Mouse (Mus musculus) stomach, embryonic 14.5 days (tissue): Measurements from ENCODE around the gene Gapdh. TPM values are rescaled to one million over a fixed set of nuclear protein-coding genes. Genes with fewer than 3 reads are reported as not detected.
A peak's percentile ranks its signal among the peaks of the same experiment; 100 is the strongest.

Source experiments
- ATAC-seq: fragments of 200-750 bp; cut with Nextera tagmentation; 2 replicates; pipeline ENCODE4 v1.8.0; 2017; ENCODE audit warnings: low read depth, moderate TSS enrichment; ENCODE audit not compliant: insufficient number of reproducible peaks, insufficient read depth, low FRiP score
- H3K27ac ChIP-seq: fragments of 300-500 bp; sonication (generic); 2 replicates; pipeline ENCODE4 v1.5.1; 2014; ENCODE audit warnings: mild to moderate bottlenecking, low read length, moderate library complexity, mixed read lengths
- H3K27me3 ChIP-seq: fragments of 300-500 bp; sonication (generic); 2 replicates; pipeline ENCODE4 v1.6.1; 2014; ENCODE audit warnings: low read length, control low read depth, mixed read lengths; ENCODE audit not compliant: control insufficient read depth, insufficient read depth
- H3K36me3 ChIP-seq: fragments of 300-500 bp; sonication (generic); 2 replicates; pipeline ENCODE4 v1.6.1; 2014; ENCODE audit warnings: mild to moderate bottlenecking, control low read depth, low read length, moderate library complexity, mixed read lengths; ENCODE audit not compliant: control insufficient read depth, insufficient read depth
- H3K4me1 ChIP-seq: fragments of 300-500 bp; sonication (generic); 2 replicates; pipeline ENCODE4 v1.6.1; 2014; ENCODE audit warnings: low read length, control low read depth, mixed read lengths; ENCODE audit not compliant: control insufficient read depth, insufficient read depth
- H3K4me2 ChIP-seq: fragments of 300-500 bp; sonication (generic); replicated peaks from 2 replicates; pipeline ENCODE4 v1.6.1; 2014; ENCODE audit warnings: low read depth, low read length, control low read depth
- H3K4me3 ChIP-seq: fragments of 300-500 bp; sonication (generic); 2 replicates; pipeline ENCODE4 v1.5.1; 2014; ENCODE audit warnings: low read depth, low read length, control low read depth
- H3K9ac ChIP-seq: fragments of 300-500 bp; sonication (generic); replicated peaks from 2 replicates; pipeline ENCODE4 v1.6.1; 2014; ENCODE audit warnings: low read depth, mild to moderate bottlenecking, control low read depth, low read length, moderate library complexity, mixed read lengths
- H3K9me3 ChIP-seq: fragments of 300-500 bp; sonication (generic); 2 replicates; pipeline ENCODE4 v1.6.1; 2016; ENCODE audit warnings: low read depth, low read length, control low read depth; ENCODE audit not compliant: control insufficient read depth
- WGBS: fragments of 180-500 bp; shearing (Covaris S2); extraction: QIAGEN DNeasy Blood & Tissue Kit; methylation state at CpG from one replicate; pipeline ENCODE4 v1.1.7; 2014; 5-methylcytosine and 5-hydroxymethylcytosine counted together
- polyA plus RNA-seq: library from polyadenylated mRNA; unstranded; fragments of >200 nt; fragmentation: Nextera tagmentation; extraction: Ambion mirVana; gene quantifications from 2 replicates; pipeline ENCODE4 v1.2.1, GENCODE M21; 2014

Gene Gapdh
- polyA plus RNA-seq, 1 experiment from 2014 or later, result 1,966 TPM

GRCm38 (mm10) chr6:125179601-125180000 lies 13.3 kb upstream of the Gapdh start:
- H3K27me3 ChIP-seq, result no peaks in the 10 kb centered on the region
- H3K9me3 ChIP-seq, result no peaks in the 10 kb centered on the region
- no peaks in the 10 kb centered on the region for H3K4me1 ChIP-seq
- ATAC-seq, result no peak
- no peak overlapping the region for H3K4me3 ChIP-seq
- peaks cover 90% of the 10 kb centered on the region for H3K36me3 ChIP-seq
- WGBS, result 89% methylated on average over 7 of the region's 7 CpGs
- H3K27ac ChIP-seq, result no peak overlapping the region
- no peak overlapping the region for H3K9ac ChIP-seq
- no peak overlapping the region for H3K4me2 ChIP-seq

- H3K9me3 ChIP-seq, result no peaks in the 10 kb centered on the region
- no peak overlapping the region for H3K9ac ChIP-seq
- H3K36me3 ChIP-seq, result peaks cover 92% of the 10 kb centered on the region
- WGBS, result 89% methylated on average over 5 of the region's 5 CpGs
- ATAC-seq, result no peak
- H3K4me1 ChIP-seq, result no peaks in the 10 kb centered on the region
- no peaks in the 10 kb centered on the region for H3K27me3 ChIP-seq
- no peak overlapping the region for H3K4me2 ChIP-seq
- H3K27ac ChIP-seq, result no peak overlapping the region
- H3K4me3 ChIP-seq, result no peak overlapping the region
Observed at GRCm38 (mm10) chr6:125175469-125175868, 9.2 kb upstream of the Gapdh start.

- ATAC-seq, result no peak
- WGBS, result 87% methylated on average over 7 of the region's 7 CpGs
- H3K4me1 ChIP-seq, result no peaks in the 10 kb centered on the region
- no peak overlapping the region for H3K9ac ChIP-seq
- peaks cover 96% of the 10 kb centered on the region for H3K36me3 ChIP-seq
- H3K4me2 ChIP-seq, result no peak overlapping the region
- H3K4me3 ChIP-seq, result no peak overlapping the region
- no peaks in the 10 kb centered on the region for H3K9me3 ChIP-seq
- H3K27ac ChIP-seq, result no peak overlapping the region
- no peaks in the 10 kb centered on the region for H3K27me3 ChIP-seq
Observed at GRCm38 (mm10) chr6:125173256-125173655, 7.0 kb upstream of the Gapdh start.

GRCm38 (mm10) chr6:125172474-125172873 lies 6.2 kb upstream of the Gapdh start:
- H3K4me3 ChIP-seq, result no peak overlapping the region
- H3K27me3 ChIP-seq, result no peaks in the 10 kb centered on the region
- no peak overlapping the region for H3K27ac ChIP-seq
- H3K9ac ChIP-seq, result no peak overlapping the region
- no peaks in the 10 kb centered on the region for H3K9me3 ChIP-seq
- peaks cover 96% of the 10 kb centered on the region for H3K36me3 ChIP-seq
- no peak for ATAC-seq
- WGBS, result 60% methylated on average over 2 of the region's 2 CpGs
- H3K4me2 ChIP-seq, result no peak overlapping the region
- H3K4me1 ChIP-seq, result peaks cover 1% of the 10 kb centered on the region; the same call in 1 of the 2 replicates

- Histone ChIP-seq H3K4me2 (no peak overlapping the region), H3K27ac (no peak overlapping the region), H3K36me3 (peaks cover 76% of the 10 kb centered on the region), H3K9ac (no peak overlapping the region), H3K4me1 (peaks cover 14% of the 10 kb centered on the region; the same call in 1 of the 2 replicates), H3K27me3 (no peaks in the 10 kb centered on the region), H3K4me3 (no peak overlapping the region), H3K9me3 (no peaks in the 10 kb centered on the region)
- ATAC-seq, result no peak
- 82% methylated on average over 6 of the region's 6 CpGs for WGBS
Observed at GRCm38 (mm10) chr6:125170194-125170593, 3.9 kb upstream of the Gapdh start.

- H3K4me2 ChIP-seq, result no peak overlapping the region
- H3K27ac ChIP-seq, result no peak overlapping the region
- H3K4me3 ChIP-seq, result no peak overlapping the region
- no peaks in the 10 kb centered on the region for H3K27me3 ChIP-seq
- H3K36me3 ChIP-seq, result peaks cover 65% of the 10 kb centered on the region
- WGBS, result 90% methylated on average over 14 of the region's 14 CpGs
- ATAC-seq, result no peak
- H3K9ac ChIP-seq, result no peak overlapping the region
- no peaks in the 10 kb centered on the region for H3K9me3 ChIP-seq
- H3K4me1 ChIP-seq, result peaks cover 22% of the 10 kb centered on the region
Observed at GRCm38 (mm10) chr6:125168086-125168485, 1.8 kb upstream of the Gapdh start.

- peak overlapping the region; percentile 70 for H3K4me2 ChIP-seq
- H3K9me3 ChIP-seq, result no peaks in the 10 kb centered on the region
- ATAC-seq, result peak; percentile 20; the same call in 1 of the 2 replicates
- peak overlapping the region; percentile 38 for H3K9ac ChIP-seq
- peak overlapping the region; percentile 97 for H3K27ac ChIP-seq
- peaks cover 22% of the 10 kb centered on the region for H3K4me1 ChIP-seq
- 20% methylated on average over 10 of the region's 10 CpGs for WGBS
- peaks cover 57% of the 10 kb centered on the region for H3K36me3 ChIP-seq
- peak overlapping the region; percentile 75 for H3K4me3 ChIP-seq
- H3K27me3 ChIP-seq, result no peaks in the 10 kb centered on the region
Observed at GRCm38 (mm10) chr6:125166861-125167650, 789 bp upstream of the Gapdh start.

GRCm38 (mm10) chr6:125165328-125165891 lies 857 bp downstream of the Gapdh start:
- peak; percentile 92 for ATAC-seq
- Histone ChIP-seq H3K27me3 (no peaks in the 10 kb centered on the region), H3K4me3 (peak overlapping the region; percentile 75), H3K36me3 (peaks cover 53% of the 10 kb centered on the region), H3K4me2 (peak overlapping the region; percentile 70), H3K9me3 (no peaks in the 10 kb centered on the region), H3K9ac (peak overlapping the region; percentile 89), H3K27ac (peak overlapping the region; percentile 97), H3K4me1 (peaks cover 22% of the 10 kb centered on the region)
- 0% methylated on average over 36 of the region's 36 CpGs for WGBS
